Comparison of ENCODE assay signal across 10 mouse cellular contexts in genomic region chr17:45586449-45586837, GRCm38 (mm10). TPM values are rescaled to one million over a fixed set of nuclear protein-coding genes. Genes with fewer than 3 reads are reported as not detected.
DNase-seq lines count a peak whose midpoint lies in the region; ATAC-seq and TF ChIP-seq lines count a peak whose summit lies in the region.
"Had no signal": no experiment of that assay in that cellular context is flagged by ENCODE, and none has a peak within 500 bp of the region (broad histone marks: within the 10 kb centered on the region; RNA-seq: fewer than 3 reads in every experiment).

No protein-coding gene starts in this region.

- WGBS in heart, postnatal 0 days: 97% methylated on average over 3 of the region's 3 CpGs
- WGBS in heart, embryonic 11.5 days (ENCODE audit: insufficient replicate concordance): 93% methylated on average over 3 of the region's 3 CpGs

- TF ChIP-seq EP300 in heart, postnatal 0 days (IDR thresholded peaks at IDR 0.05; ENCODE audit: low read depth): no peak

- no peak overlapping the region for H3K4me2 ChIP-seq in heart, postnatal 0 days (ENCODE audit: low read depth, low read length)
- H3K4me2 ChIP-seq in heart, embryonic 11.5 days: no peak overlapping the region

- ATAC-seq in heart, postnatal 0 days (ENCODE audit: insufficient read depth, low read depth): no peak
- no peak for ATAC-seq in heart, embryonic 11.5 days (replicated peaks; ENCODE audit: insufficient number of reproducible peaks, low FRiP score, low TSS enrichment)
- ATAC-seq in granulocyte monocyte progenitor cell, adult 5-6 weeks (replicated peaks; ENCODE audit: poor library complexity, severe bottlenecking): no peak

- peak; percentile 44 for TF ChIP-seq CTCF in heart, postnatal 0 days (IDR thresholded peaks at IDR 0.05; ENCODE audit: low read depth)

- peak overlapping the region; percentile 97 for H3K27ac ChIP-seq in heart, postnatal 0 days (ENCODE audit: low read depth)
- no peak overlapping the region for H3K27ac ChIP-seq in heart, embryonic 11.5 days (ENCODE audit: low read depth, low read length)

- no peak overlapping the region for H3K4me3 ChIP-seq in heart, postnatal 0 days (ENCODE audit: low read depth, low read length)
- H3K4me3 ChIP-seq in heart, embryonic 11.5 days (ENCODE audit: low read depth, low read length): no peak overlapping the region
- H3K4me3 ChIP-seq: erythroblast, embryonic 14.5 days had no signal

- no peaks in the 10 kb centered on the region for H3K27me3 ChIP-seq in heart, postnatal 0 days (ENCODE audit: control insufficient read depth, insufficient read depth, low read length)
- no peaks in the 10 kb centered on the region for H3K27me3 ChIP-seq in heart, embryonic 11.5 days (ENCODE audit: control insufficient read depth, insufficient read depth, low read length)

- no peak for DNase-seq in heart, postnatal 0 days (ENCODE audit: low spot score)
- DNase-seq in thymus, postnatal 14 days: peak; percentile 47
- DNase-seq in thymus, postnatal 10 days (ENCODE audit: low spot score in 2 of 2): no peak
- peak; percentile 53 for DNase-seq in induced T-regulatory cell, adult 2 months (ENCODE audit: low read depth)
- DNase-seq in left cerebral cortex, adult 18-20 months (ENCODE audit: low spot score in 2 of 2): no peak
- DNase-seq: adrenal gland, postnatal 25 days; lung, postnatal 36 days had no signal

- H3K36me3 ChIP-seq in heart, postnatal 0 days (replicated peaks; ENCODE audit: control insufficient read depth, insufficient read depth, low read length): peaks cover 32% of the 10 kb centered on the region
- H3K36me3 ChIP-seq in heart, embryonic 11.5 days (ENCODE audit: control insufficient read depth, insufficient read depth, low read length): 0 out of 2 replicates have a peak, but pooled peaks cover 5% of the 10 kb centered on the region

- H3K4me1 ChIP-seq in heart, postnatal 0 days (ENCODE audit: control insufficient read depth, insufficient read depth): peaks cover 28% of the 10 kb centered on the region
- peaks cover 34% of the 10 kb centered on the region for H3K4me1 ChIP-seq in heart, embryonic 11.5 days (ENCODE audit: control insufficient read depth, insufficient read depth, low read length)

- no peaks in the 10 kb centered on the region for H3K9me3 ChIP-seq in heart, postnatal 0 days (replicated peaks; ENCODE audit: control insufficient read depth, low read length)
- H3K9me3 ChIP-seq in heart, embryonic 11.5 days (replicated peaks; ENCODE audit: control insufficient read depth, low read length): no peaks in the 10 kb centered on the region

- no peak overlapping the region for H3K9ac ChIP-seq in heart, postnatal 0 days (replicated peaks; ENCODE audit: low read depth, low read length)
- H3K9ac ChIP-seq in heart, embryonic 11.5 days (ENCODE audit: low read depth, low read length): no peak overlapping the region

RNA-seq across cellular contexts. Expression of gene Slc29a1, which starts 13.0 kb away (rescaled TPM):
- 236 and 368 TPM in 2 replicates for total RNA-seq in heart, postnatal 0 days (2014; rRNA removed; ENCODE audit: low replicate concordance)
- polyA plus RNA-seq in heart, postnatal 0 days (2015; fragmentation: Nextera tagmentation; extraction: Ambion mirVana): 105 and 107 TPM in 2 replicates
- 52.7 and 61.2 TPM in 2 replicates for polyA plus RNA-seq in heart, embryonic 11.5 days (2014; fragmentation: Nextera tagmentation; extraction: Ambion mirVana)
- total RNA-seq in granulocyte monocyte progenitor cell, adult 5-6 weeks (2014; fragmentation: Nextera tagmentation): 60.7 and 107 TPM in 2 replicates
- 53.2 and 74.0 TPM in 2 replicates for total RNA-seq in granulocyte monocyte progenitor cell, adult 5-6 weeks (2017)
- 10 to 100 TPM; 21.7 to 28.0 TPM for total RNA-seq in left cerebral cortex, adult 18-20 months (2021)

RNA-seq across cellular contexts. Expression of gene Hsp90ab1, which starts 13.4 kb away (rescaled TPM):
- 716 and 846 TPM in 2 replicates for total RNA-seq in heart, postnatal 0 days (2014; rRNA removed; ENCODE audit: low replicate concordance)
- polyA plus RNA-seq in heart, postnatal 0 days (2015; fragmentation: Nextera tagmentation; extraction: Ambion mirVana): 756 and 767 TPM in 2 replicates
- 1,458 and 1,495 TPM in 2 replicates for polyA plus RNA-seq in heart, embryonic 11.5 days (2014; fragmentation: Nextera tagmentation; extraction: Ambion mirVana)
- total RNA-seq in granulocyte monocyte progenitor cell, adult 5-6 weeks (2014; fragmentation: Nextera tagmentation): 1,977 and 2,073 TPM in 2 replicates
- 2,383 and 2,522 TPM in 2 replicates for total RNA-seq in granulocyte monocyte progenitor cell, adult 5-6 weeks (2017)
- total RNA-seq in left cerebral cortex, adult 18-20 months (2021): 1,000 to 10,000 TPM; 1,506 to 1,598 TPM

RNA-seq across cellular contexts. Expression of gene Mymx, which starts 15.5 kb away (rescaled TPM):
- not detected in 2 replicates for total RNA-seq in heart, postnatal 0 days (2014; rRNA removed; ENCODE audit: low replicate concordance)
- not detected in 2 replicates for polyA plus RNA-seq in heart, postnatal 0 days (2015; fragmentation: Nextera tagmentation; extraction: Ambion mirVana)
- 1.4 TPM in 1 of 2 replicates, not detected in the other for polyA plus RNA-seq in heart, embryonic 11.5 days (2014; fragmentation: Nextera tagmentation; extraction: Ambion mirVana)
- total RNA-seq in granulocyte monocyte progenitor cell, adult 5-6 weeks (2014; fragmentation: Nextera tagmentation): not detected in 2 replicates
- not detected in 2 replicates for total RNA-seq in granulocyte monocyte progenitor cell, adult 5-6 weeks (2017)
- not detected for total RNA-seq in left cerebral cortex, adult 18-20 months (2021)
- total RNA-seq: adrenal gland, postnatal 25 days had no signal

RNA-seq across cellular contexts. Expression of gene Slc35b2, which starts 22.8 kb away (rescaled TPM):
- 87.8 and 137 TPM in 2 replicates for total RNA-seq in heart, postnatal 0 days (2014; rRNA removed; ENCODE audit: low replicate concordance)
- 64.8 and 68.3 TPM in 2 replicates for polyA plus RNA-seq in heart, postnatal 0 days (2015; fragmentation: Nextera tagmentation; extraction: Ambion mirVana)
- polyA plus RNA-seq in heart, embryonic 11.5 days (2014; fragmentation: Nextera tagmentation; extraction: Ambion mirVana): 87.2 and 91.0 TPM in 2 replicates
- total RNA-seq in granulocyte monocyte progenitor cell, adult 5-6 weeks (2014; fragmentation: Nextera tagmentation): 88.5 and 124 TPM in 2 replicates
- 39.3 and 77.1 TPM in 2 replicates for total RNA-seq in granulocyte monocyte progenitor cell, adult 5-6 weeks (2017)
- 10 to 100 TPM; 26.0 to 30.0 TPM for total RNA-seq in left cerebral cortex, adult 18-20 months (2021)

RNA-seq across cellular contexts. Expression of gene Nfkbie, which starts 30.9 kb away (rescaled TPM):
- 1.2 and 3.0 TPM in 2 replicates for total RNA-seq in heart, postnatal 0 days (2014; rRNA removed; ENCODE audit: low replicate concordance)
- 1.7 and 1.9 TPM in 2 replicates for polyA plus RNA-seq in heart, postnatal 0 days (2015; fragmentation: Nextera tagmentation; extraction: Ambion mirVana)
- polyA plus RNA-seq in heart, embryonic 11.5 days (2014; fragmentation: Nextera tagmentation; extraction: Ambion mirVana): 2.4 TPM in 2 replicates
- total RNA-seq in granulocyte monocyte progenitor cell, adult 5-6 weeks (2014; fragmentation: Nextera tagmentation): 4.6 and 7.8 TPM in 2 replicates
- 4.9 and 6.0 TPM in 2 replicates for total RNA-seq in granulocyte monocyte progenitor cell, adult 5-6 weeks (2017)
- 1 to 10 TPM; 1.8 to 2.8 TPM for total RNA-seq in left cerebral cortex, adult 18-20 months (2021)

Comparison
In these comparisons a context has a peak if more than half of its experiments do, and no peak if none do; other contexts are left out.
1. DNase-seq: peak in thymus, postnatal 14 days (single experiment) and induced T-regulatory cell, adult 2 months (single experiment); none in heart, postnatal 0 days (single experiment), thymus, postnatal 10 days (0 of 2) and left cerebral cortex, adult 18-20 months (0 of 2).